Comparison of ENCODE assay signal across 27 mouse cellular contexts in the genomic region with DNA sequence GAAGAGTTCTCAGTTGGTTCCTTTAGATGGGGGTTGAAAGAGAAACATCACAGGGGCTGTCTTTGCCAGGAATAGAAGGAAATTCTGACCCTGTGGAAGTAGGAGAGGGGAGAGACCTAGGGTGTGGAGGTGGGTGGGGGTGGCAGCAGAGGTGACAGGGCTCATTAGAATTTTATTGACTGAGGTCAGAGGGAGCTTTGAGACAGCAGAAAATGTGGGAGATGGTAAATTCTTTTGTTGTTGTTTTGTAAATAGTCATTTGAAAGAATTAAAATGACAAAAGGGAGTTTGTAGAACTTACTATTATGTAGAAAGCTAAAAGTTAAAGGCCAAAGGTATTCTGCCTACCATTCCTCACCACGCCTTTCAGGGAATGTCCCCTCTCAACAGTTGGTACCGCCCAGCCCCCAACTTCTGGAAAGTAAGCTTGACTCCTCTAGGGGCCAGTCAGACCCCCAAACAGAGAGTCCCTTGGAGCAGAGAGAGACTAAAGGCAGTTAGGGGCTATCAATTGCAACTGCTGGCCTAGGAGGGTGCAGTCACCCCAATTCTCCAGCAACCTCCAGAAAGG. TPM values are rescaled to one million over a fixed set of nuclear protein-coding genes. Genes with fewer than 3 reads are reported as not detected.
DNase-seq lines count a peak whose midpoint lies in the region; ATAC-seq and TF ChIP-seq lines count a peak whose summit lies in the region.
"Had no signal": no experiment of that assay in that cellular context is flagged by ENCODE, and none has a peak within 500 bp of the region (broad histone marks: within the 10 kb centered on the region; RNA-seq: fewer than 3 reads in every experiment).

No protein-coding gene starts in this region.

- H3K27me3 ChIP-seq in E14TG2a.4 (ENCODE audit: insufficient read depth, low read length): peaks cover 9% of the 10 kb centered on the region; the same call in 1 of the 2 replicates
- H3K27me3 ChIP-seq in heart, embryonic 11.5 days (ENCODE audit: control insufficient read depth, insufficient read depth, low read length): no peaks in the 10 kb centered on the region; the same call in 1 of the 2 replicates
- no peaks in the 10 kb centered on the region for H3K27me3 ChIP-seq in forebrain, embryonic 13.5 days
- H3K27me3 ChIP-seq: embryonic facial prominence, embryonic 12.5 days; embryonic facial prominence, embryonic 15.5 days; forebrain, embryonic 15.5 days; intestine, embryonic 15.5 days had no signal

- H3K36me3 ChIP-seq in E14TG2a.4 (ENCODE audit: insufficient read depth, low read length): peaks cover 37% of the 10 kb centered on the region
- H3K36me3 ChIP-seq in heart, embryonic 11.5 days (ENCODE audit: control insufficient read depth, insufficient read depth, low read length): no peaks in the 10 kb centered on the region
- no peaks in the 10 kb centered on the region for H3K36me3 ChIP-seq in forebrain, embryonic 13.5 days (ENCODE audit: poor library complexity, severe bottlenecking)
- H3K36me3 ChIP-seq: embryonic facial prominence, embryonic 12.5 days; embryonic facial prominence, embryonic 15.5 days; forebrain, embryonic 15.5 days; hindbrain, embryonic 10.5 days; hindbrain, embryonic 13.5 days; intestine, embryonic 15.5 days had no signal

- no peak overlapping the region for H3K9ac ChIP-seq in heart, embryonic 11.5 days (ENCODE audit: low read depth, low read length)
- H3K9ac ChIP-seq in forebrain, embryonic 13.5 days: no peak overlapping the region
- H3K9ac ChIP-seq: embryonic facial prominence, embryonic 12.5 days; embryonic facial prominence, embryonic 15.5 days; forebrain, embryonic 15.5 days; hindbrain, embryonic 13.5 days; intestine, embryonic 15.5 days had no signal

- TF ChIP-seq CTCF in E14TG2a.4 (conservative IDR thresholded peaks at IDR 0.05; ENCODE audit: low read length): no peak

- peak overlapping the region; percentile 79 for H3K4me3 ChIP-seq in E14TG2a.4 (replicated peaks; ENCODE audit: low read length)
- H3K4me3 ChIP-seq in heart, embryonic 11.5 days (ENCODE audit: low read depth, low read length): no peak overlapping the region
- H3K4me3 ChIP-seq in forebrain, embryonic 13.5 days: no peak overlapping the region
- H3K4me3 ChIP-seq: embryonic facial prominence, embryonic 12.5 days; embryonic facial prominence, embryonic 15.5 days; forebrain, embryonic 15.5 days; hindbrain, embryonic 10.5 days; hindbrain, embryonic 13.5 days; intestine, embryonic 15.5 days had no signal

- 51% methylated on average over 2 of the region's 2 CpGs for WGBS in heart, embryonic 11.5 days (ENCODE audit: insufficient replicate concordance)
- 73% methylated on average over 2 of the region's 2 CpGs for WGBS in forebrain, embryonic 13.5 days

- no peak overlapping the region for H3K27ac ChIP-seq in heart, embryonic 11.5 days (ENCODE audit: low read depth, low read length)
- no peak overlapping the region for H3K27ac ChIP-seq in forebrain, embryonic 13.5 days
- H3K27ac ChIP-seq: embryonic facial prominence, embryonic 12.5 days; embryonic facial prominence, embryonic 15.5 days; forebrain, embryonic 15.5 days; hindbrain, embryonic 10.5 days; hindbrain, embryonic 13.5 days; intestine, embryonic 15.5 days had no signal

- peak; percentile 99 for DNase-seq in ES-CJ7 (ENCODE audit: low read depth, low spot score)
- DNase-seq in WW6 (ENCODE audit: low read depth, low spot score): peak; percentile 60
- DNase-seq in thymus, postnatal 14 days: no peak
- DNase-seq: adrenal gland, postnatal 10 days; adrenal gland, postnatal 36 days; B cell, adult 2 months; cerebellum, adult 18-20 months; cerebellum, adult 9-10 months; cerebellum, postnatal 14 days; gastrocnemius, postnatal 25 days; heart, adult 18-20 months; heart, postnatal 36 days; kidney, adult 11 months; kidney, adult 8-10 months had no signal

- H3K9me3 ChIP-seq in E14TG2a.4 (ENCODE audit: low read length): no peaks in the 10 kb centered on the region
- H3K9me3 ChIP-seq in heart, embryonic 11.5 days (replicated peaks; ENCODE audit: control insufficient read depth, low read length): no peaks in the 10 kb centered on the region
- no peaks in the 10 kb centered on the region for H3K9me3 ChIP-seq in forebrain, embryonic 13.5 days (replicated peaks)
- H3K9me3 ChIP-seq: embryonic facial prominence, embryonic 12.5 days; embryonic facial prominence, embryonic 15.5 days; forebrain, embryonic 15.5 days; hindbrain, embryonic 10.5 days; hindbrain, embryonic 13.5 days; intestine, embryonic 15.5 days had no signal

- H3K4me2 ChIP-seq in heart, embryonic 11.5 days: no peak overlapping the region
- H3K4me2 ChIP-seq in forebrain, embryonic 13.5 days: no peak overlapping the region
- H3K4me2 ChIP-seq: embryonic facial prominence, embryonic 12.5 days; embryonic facial prominence, embryonic 15.5 days; forebrain, embryonic 15.5 days; hindbrain, embryonic 13.5 days; intestine, embryonic 15.5 days had no signal

- no peak for ATAC-seq in heart, embryonic 11.5 days (replicated peaks; ENCODE audit: insufficient number of reproducible peaks, low FRiP score, low TSS enrichment)
- ATAC-seq in forebrain, embryonic 13.5 days: no peak
- ATAC-seq: activated CD4-positive, CD25-positive, alpha-beta regulatory T cell, adult 4 months; forebrain, embryonic 15.5 days; hindbrain, embryonic 16.5 days; intestine, embryonic 15.5 days had no signal

- H3K4me1 ChIP-seq in E14TG2a.4 (replicated peaks; ENCODE audit: low read depth, low read length): peaks cover 73% of the 10 kb centered on the region
- H3K4me1 ChIP-seq in heart, embryonic 11.5 days (ENCODE audit: control insufficient read depth, insufficient read depth, low read length): no peaks in the 10 kb centered on the region
- H3K4me1 ChIP-seq in forebrain, embryonic 13.5 days: peaks cover 23% of the 10 kb centered on the region
- H3K4me1 ChIP-seq: intestine, embryonic 15.5 days had no signal

RNA-seq across cellular contexts. Expression of gene Tfap2c, which starts 27.9 kb away (rescaled TPM):
- 0.21 and 0.30 TPM in 2 replicates for polyA plus RNA-seq in heart, embryonic 11.5 days (2014; fragmentation: Nextera tagmentation; extraction: Ambion mirVana)
- 35.1 and 35.4 TPM in 2 replicates for polyA plus RNA-seq in forebrain, embryonic 13.5 days (2015; fragmentation: Nextera tagmentation; extraction: Ambion mirVana)
- polyA plus RNA-seq: activated CD4-positive, CD25-positive, alpha-beta regulatory T cell, adult 4 months; heart, embryonic 14.5 days; heart, postnatal 0 days had no signal

Comparison
In these comparisons a context has a peak if more than half of its experiments do, and no peak if none do; other contexts are left out.
1. RNA of gene Tfap2c, which starts 27.9 kb away (polyA plus RNA-seq): 35.1 to 35.4 TPM in forebrain, embryonic 13.5 days; 0.21 to 0.30 TPM in heart, embryonic 11.5 days; every median in the first group is over 10 times any median in the second.